Mouse (Mus musculus): Measurements from ENCODE around the gene Ddx23.

Gene Ddx23

GRCm38 (mm10) chr15:98662567-98663545 lies at the start of gene Ddx23:
Gene Ddx23 (minus strand): TSS chr15:98662894.
- peak; percentile 98 for DNase-seq

- peak; percentile 73 for DNase-seq
Observed at GRCm38 (mm10) chr15:98710442-98710841, 47.7 kb upstream of the Ddx23 start.

- peak; percentile 91 for DNase-seq
Observed at GRCm38 (mm10) chr15:98707766-98708372, 45.2 kb upstream of the Ddx23 start, which contains the start of gene Ccdc65. Gene Ccdc65 (plus strand): TSS chr15:98708207.

- no peak for DNase-seq
Observed at GRCm38 (mm10) chr15:98704312-98704711, 41.6 kb upstream of the Ddx23 start.

GRCm38 (mm10) chr15:98699190-98700105 lies 36.8 kb upstream of the Ddx23 start:
- DNase-seq, result peak; percentile 91

- no peak for DNase-seq
Observed at GRCm38 (mm10) chr15:98696216-98696615, 33.5 kb upstream of the Ddx23 start.

- peak; percentile 86 for DNase-seq
Observed at GRCm38 (mm10) chr15:98695726-98696125, 33.0 kb upstream of the Ddx23 start.

GRCm38 (mm10) chr15:98692171-98692715 lies 29.5 kb upstream of the Ddx23 start:
- DNase-seq, result peak; percentile 79

- peak; percentile 43 for DNase-seq
Observed at GRCm38 (mm10) chr15:98691486-98692147, 28.9 kb upstream of the Ddx23 start.

GRCm38 (mm10) chr15:98689682-98690081 lies 27.0 kb upstream of the Ddx23 start:
- no peak for DNase-seq

GRCm38 (mm10) chr15:98685926-98686325 lies 23.2 kb upstream of the Ddx23 start:
- DNase-seq, result no peak

- no peak for DNase-seq
Observed at GRCm38 (mm10) chr15:98683746-98684145, 21.1 kb upstream of the Ddx23 start.

GRCm38 (mm10) chr15:98683177-98683576 lies 20.5 kb upstream of the Ddx23 start:
- DNase-seq, result no peak

GRCm38 (mm10) chr15:98681633-98682032 lies 18.9 kb upstream of the Ddx23 start:
- no peak for DNase-seq

GRCm38 (mm10) chr15:98680660-98681059 lies 18.0 kb upstream of the Ddx23 start:
- no peak for DNase-seq

- no peak for DNase-seq
Observed at GRCm38 (mm10) chr15:98677977-98678376, 15.3 kb upstream of the Ddx23 start.

- DNase-seq, result peak; percentile 92
Observed at GRCm38 (mm10) chr15:98676940-98677728, 14.4 kb upstream of the Ddx23 start, which contains the start of gene Rnd1. Gene Rnd1 (minus strand): TSS chr15:98677461.

- no peak for DNase-seq
Observed at GRCm38 (mm10) chr15:98676471-98676870, 13.8 kb upstream of the Ddx23 start.

GRCm38 (mm10) chr15:98675634-98676250 lies 13.0 kb upstream of the Ddx23 start:
- no peak for DNase-seq

- no peak for DNase-seq
Observed at GRCm38 (mm10) chr15:98674994-98675545, 12.4 kb upstream of the Ddx23 start.
